Mouse (Mus musculus): ENCODE data around the gene AW011738. TPM values are rescaled to one million over a fixed set of nuclear protein-coding genes. Genes with fewer than 3 reads are reported as not detected.

AW011738 gene
- polyA plus RNA-seq (2015; fragmentation: Nextera tagmentation; extraction: Ambion mirVana), result 1.7 and 1.9 TPM in 2 replicates

DNA sequence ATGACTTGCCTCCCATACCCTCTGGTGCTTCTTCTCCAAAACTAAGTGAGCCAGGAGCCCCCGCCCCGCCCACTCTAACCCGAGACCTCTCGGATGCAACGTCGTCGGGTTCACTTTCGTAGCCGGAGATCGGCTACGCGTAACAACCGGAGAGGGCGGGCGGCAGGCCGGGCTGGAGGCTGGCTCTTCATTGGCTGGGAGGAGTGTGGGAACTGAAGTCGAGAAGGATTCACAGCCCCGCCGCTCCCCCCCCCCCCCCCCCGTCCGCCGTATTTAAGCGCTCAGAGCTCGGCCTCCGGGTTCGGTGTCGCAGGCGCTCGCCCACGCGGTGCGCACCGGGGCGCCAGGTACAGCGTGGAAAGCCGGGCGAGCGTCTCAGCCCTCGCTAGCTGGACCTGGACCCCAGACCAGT is at the start of gene AW011738:
AW011738 (plus strand) TSS at position 304 of the 412 bp plus-strand sequence.
- no peaks in the 10 kb centered on the region for H3K9me3 ChIP-seq (ENCODE audit: low read length)
- peak; percentile 81 for ATAC-seq
- H3K4me1 ChIP-seq (ENCODE audit: insufficient read depth), result peaks cover 23% of the 10 kb centered on the region
- no peaks in the 10 kb centered on the region for H3K36me3 ChIP-seq (replicated peaks; ENCODE audit: insufficient read depth, low read length)
- TF ChIP-seq EP300 (IDR thresholded peaks at IDR 0.05; ENCODE audit: low read depth), result no peak
- TF ChIP-seq CTCF (IDR thresholded peaks at IDR 0.05; ENCODE audit: low read depth), result no peak
- H3K4me3 ChIP-seq (ENCODE audit: low read depth, low read length), result peak within 1 kb of the TSS; percentile 65
- peak within 1 kb of the TSS; percentile 67 for H3K9ac ChIP-seq (replicated peaks)
- peak; percentile 83 for DNase-seq
- peaks cover 16% of the 10 kb centered on the region for H3K27me3 ChIP-seq (ENCODE audit: insufficient read depth, low read length)
- peak within 1 kb of the TSS; percentile 87 for H3K4me2 ChIP-seq (ENCODE audit: low read depth, low read length)
- under 1% methylated on average over 34 of the region's 39 CpGs for WGBS (ENCODE audit: insufficient replicate concordance)
- H3K27ac ChIP-seq (ENCODE audit: low read depth), result peak within 1 kb of the TSS; percentile 70

DNA sequence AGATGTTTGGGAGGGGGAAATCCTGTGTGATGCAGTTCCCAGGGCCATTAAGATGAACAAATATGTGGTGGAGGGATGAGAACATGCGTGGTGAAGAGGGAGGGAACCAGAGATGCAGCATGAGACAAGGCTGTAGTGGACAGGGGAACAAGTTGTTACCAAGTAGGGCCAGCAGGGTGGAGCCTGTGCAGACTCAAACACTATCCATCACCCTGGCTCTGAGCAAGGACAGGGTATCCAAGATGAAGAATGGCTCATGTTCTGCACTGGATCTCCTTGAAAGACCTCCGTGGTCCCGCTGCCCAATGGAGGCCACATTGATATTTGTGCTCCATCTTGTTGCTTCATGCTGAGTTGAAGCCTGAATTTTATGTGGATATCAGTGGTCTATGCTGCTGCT is 48.3 kb upstream of the AW011738 start:
- no peak for DNase-seq
- no peak for ATAC-seq
- Histone ChIP-seq H3K36me3 (replicated peaks; ENCODE audit: insufficient read depth, low read length) (no peaks in the 10 kb centered on the region), H3K9ac (replicated peaks) (no peak overlapping the region), H3K4me3 (ENCODE audit: low read depth, low read length) (no peak overlapping the region), H3K27ac (ENCODE audit: low read depth) (no peak overlapping the region), H3K9me3 (ENCODE audit: low read length) (peaks cover 4% of the 10 kb centered on the region; the same call in 1 of the 2 replicates), H3K4me1 (ENCODE audit: insufficient read depth) (no peaks in the 10 kb centered on the region), H3K4me2 (ENCODE audit: low read depth, low read length) (no peak overlapping the region), H3K27me3 (ENCODE audit: insufficient read depth, low read length) (no peaks in the 10 kb centered on the region)
- 97% methylated on average over 3 of the region's 3 CpGs for whole genome bisulfite sequencing (ENCODE audit: insufficient replicate concordance)
- TF ChIP-seq EP300 (IDR thresholded peaks at IDR 0.05; ENCODE audit: low read depth) (no peak), CTCF (IDR thresholded peaks at IDR 0.05; ENCODE audit: low read depth) (no peak)

GRCm38 (mm10) chr4:156166477-156166876 is 36.6 kb upstream of the AW011738 start:
- peaks cover 11% of the 10 kb centered on the region for H3K36me3 ChIP-seq (replicated peaks; ENCODE audit: insufficient read depth, low read length)

GRCm38 (mm10) chr4:156168611-156169010 is 34.5 kb upstream of the AW011738 start:
- peaks cover 21% of the 10 kb centered on the region for H3K36me3 ChIP-seq (replicated peaks; ENCODE audit: insufficient read depth, low read length)
- DNase-seq, result no peak
- no peaks in the 10 kb centered on the region for H3K9me3 ChIP-seq (ENCODE audit: low read length)
- no peaks in the 10 kb centered on the region for H3K27me3 ChIP-seq (ENCODE audit: insufficient read depth, low read length)
- H3K4me1 ChIP-seq (ENCODE audit: insufficient read depth), result no peaks in the 10 kb centered on the region
- H3K9ac ChIP-seq (replicated peaks), result no peak overlapping the region
- 82% methylated on average over 8 of the region's 8 CpGs for WGBS (ENCODE audit: insufficient replicate concordance)
- no peak for ATAC-seq
- H3K4me2 ChIP-seq (ENCODE audit: low read depth, low read length), result no peak overlapping the region
- no peak overlapping the region for H3K27ac ChIP-seq (ENCODE audit: low read depth)
- no peak overlapping the region for H3K4me3 ChIP-seq (ENCODE audit: low read depth, low read length)
- no peak for TF ChIP-seq CTCF (IDR thresholded peaks at IDR 0.05; ENCODE audit: low read depth)
- no peak for TF ChIP-seq EP300 (IDR thresholded peaks at IDR 0.05; ENCODE audit: low read depth)

More at GRCm38 (mm10) chr4:156166477-156166876, 36.6 kb upstream of the AW011738 start:
- Histone ChIP-seq H3K4me3 (ENCODE audit: low read depth, low read length) (no peak overlapping the region), H3K4me1 (ENCODE audit: insufficient read depth) (no peaks in the 10 kb centered on the region), H3K9ac (replicated peaks) (no peak overlapping the region), H3K9me3 (ENCODE audit: low read length) (no peaks in the 10 kb centered on the region), H3K4me2 (ENCODE audit: low read depth, low read length) (no peak overlapping the region), H3K27me3 (ENCODE audit: insufficient read depth, low read length) (no peaks in the 10 kb centered on the region), H3K27ac (ENCODE audit: low read depth) (no peak overlapping the region)
- WGBS (ENCODE audit: insufficient replicate concordance), result 65% methylated on average over 9 of the region's 9 CpGs
- DNase-seq, result no peak
- TF ChIP-seq EP300 (IDR thresholded peaks at IDR 0.05; ENCODE audit: low read depth) (no peak), CTCF (IDR thresholded peaks at IDR 0.05; ENCODE audit: low read depth) (peak; percentile 37)
- ATAC-seq, result no peak

DNA sequence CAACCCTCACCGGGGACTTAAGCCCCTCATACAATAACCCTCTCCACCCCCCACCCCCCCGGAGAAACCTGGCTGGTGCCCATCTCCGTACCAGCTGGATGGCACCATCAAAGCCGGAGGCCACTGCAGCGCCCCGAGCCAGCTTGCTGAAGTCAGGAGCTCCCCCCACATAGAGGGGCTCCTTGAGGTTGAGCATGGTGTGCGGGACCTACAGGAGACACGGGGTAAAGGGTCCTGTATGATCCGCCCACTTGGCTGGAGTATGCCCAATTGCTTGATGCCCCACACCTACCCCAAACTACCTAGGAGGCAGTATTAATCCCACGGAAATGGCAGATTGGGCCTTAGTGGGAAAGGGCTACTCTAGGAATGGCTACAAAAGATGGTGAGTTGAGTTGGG is 34.0 kb upstream of the AW011738 start:
- H3K27me3 ChIP-seq (ENCODE audit: insufficient read depth, low read length), result no peaks in the 10 kb centered on the region
- H3K36me3 ChIP-seq (replicated peaks; ENCODE audit: insufficient read depth, low read length), result peaks cover 21% of the 10 kb centered on the region
- ATAC-seq (no peak), DNase-seq (no peak)
- no peaks in the 10 kb centered on the region for H3K4me1 ChIP-seq (ENCODE audit: insufficient read depth)
- H3K4me3 ChIP-seq (ENCODE audit: low read depth, low read length), result no peak overlapping the region
- no peak for TF ChIP-seq EP300 (IDR thresholded peaks at IDR 0.05; ENCODE audit: low read depth)
- TF ChIP-seq CTCF (IDR thresholded peaks at IDR 0.05; ENCODE audit: low read depth), result no peak
- no peak overlapping the region for H3K4me2 ChIP-seq (ENCODE audit: low read depth, low read length)
- H3K27ac ChIP-seq (ENCODE audit: low read depth), result no peak overlapping the region
- WGBS (ENCODE audit: insufficient replicate concordance), result 87% methylated on average over 10 of the region's 10 CpGs
- H3K9me3 ChIP-seq (ENCODE audit: low read length), result no peaks in the 10 kb centered on the region
- H3K9ac ChIP-seq (replicated peaks), result no peak overlapping the region

- H3K36me3 ChIP-seq (replicated peaks; ENCODE audit: insufficient read depth, low read length), result peaks cover 22% of the 10 kb centered on the region
These were observed 31.3 kb upstream of the AW011738 start for GRCm38 (mm10) chr4:156171828-156172227.

More at GRCm38 (mm10) chr4:156171828-156172227, 31.3 kb upstream of the AW011738 start:
- TF ChIP-seq EP300 (IDR thresholded peaks at IDR 0.05; ENCODE audit: low read depth) (no peak), CTCF (IDR thresholded peaks at IDR 0.05; ENCODE audit: low read depth) (no peak)
- no peak for DNase-seq
- no peak overlapping the region for H3K4me3 ChIP-seq (ENCODE audit: low read depth, low read length)
- no peaks in the 10 kb centered on the region for H3K4me1 ChIP-seq (ENCODE audit: insufficient read depth)
- H3K9me3 ChIP-seq (ENCODE audit: low read length), result no peaks in the 10 kb centered on the region
- H3K27ac ChIP-seq (ENCODE audit: low read depth), result no peak overlapping the region
- no peak for ATAC-seq
- H3K4me2 ChIP-seq (ENCODE audit: low read depth, low read length), result no peak overlapping the region
- 90% methylated on average over 11 of the region's 11 CpGs for WGBS (ENCODE audit: insufficient replicate concordance)
- no peak overlapping the region for H3K9ac ChIP-seq (replicated peaks)
- H3K27me3 ChIP-seq (ENCODE audit: insufficient read depth, low read length), result no peaks in the 10 kb centered on the region

Data from liver, postnatal 0 days (tissue).